Mouse (Mus musculus): ENCODE measurements around the gene Trappc4. TPM values are rescaled to one million over a fixed set of nuclear protein-coding genes. Genes with fewer than 3 reads are reported as not detected.
A peak's percentile ranks its signal among the peaks of the same experiment; 100 is the strongest.
"Not testable (repeated sequence)": the region's sequence is repeated elsewhere in the genome, so short reads cannot be mapped to it uniquely, and the experiment has no call there.

Trappc4 gene
- polyA plus RNA-seq, 1 experiment, result 145 TPM

- Histone ChIP-seq H3K4me1 (ENCODE audit: control insufficient read depth, insufficient read depth, insufficient read length, low read length) (no peaks in the 10 kb centered on the region), H3K4me3 (ENCODE audit: insufficient read depth, low read depth, low read length) (no peak overlapping the region), H3K27ac (replicated peaks; ENCODE audit: low read depth, low read length) (no peak overlapping the region)
Measured at GRCm38 (mm10) chr9:44389273-44389672, 18.1 kb downstream of the Trappc4 start.

- Histone ChIP-seq H3K4me3 (ENCODE audit: insufficient read depth, low read depth, low read length) (no peak overlapping the region), H3K27ac (replicated peaks; ENCODE audit: low read depth, low read length) (no peak overlapping the region)
Measured at GRCm38 (mm10) chr9:44387221-44387620, 20.2 kb downstream of the Trappc4 start.

GRCm38 (mm10) chr9:44384596-44384995, 22.8 kb downstream of the Trappc4 start:
- Histone ChIP-seq H3K4me3 (ENCODE audit: insufficient read depth, low read depth, low read length) (no peak overlapping the region), H3K4me1 (ENCODE audit: control insufficient read depth, insufficient read depth, insufficient read length, low read length) (peaks cover 6% of the 10 kb centered on the region; the same call in 1 of the 2 replicates), H3K27ac (replicated peaks; ENCODE audit: low read depth, low read length) (no peak overlapping the region)

More at GRCm38 (mm10) chr9:44387221-44387620, 20.2 kb downstream of the Trappc4 start:
- no peaks in the 10 kb centered on the region for H3K4me1 ChIP-seq (ENCODE audit: control insufficient read depth, insufficient read depth, insufficient read length, low read length)

- peak overlapping the region; percentile 77 for H3K27ac ChIP-seq (replicated peaks; ENCODE audit: low read depth, low read length)
- peak overlapping the region; percentile 79 for H3K4me3 ChIP-seq (ENCODE audit: insufficient read depth, low read depth, low read length)
- peaks cover 6% of the 10 kb centered on the region; the same call in 1 of the 2 replicates for H3K4me1 ChIP-seq (ENCODE audit: control insufficient read depth, insufficient read depth, insufficient read length, low read length)
Measured at GRCm38 (mm10) chr9:44379862-44380261, 27.5 kb downstream of the Trappc4 start.

GRCm38 (mm10) chr9:44379054-44379834, 28.2 kb downstream of the Trappc4 start, which contains the start of gene Hyou1:
TSS of gene Hyou1 (plus strand) at chr9:44379490.
- peaks cover 6% of the 10 kb centered on the region; the same call in 1 of the 2 replicates for H3K4me1 ChIP-seq (ENCODE audit: control insufficient read depth, insufficient read depth, insufficient read length, low read length)
- peak within 1 kb of the TSS; percentile 86 for H3K4me3 ChIP-seq (ENCODE audit: insufficient read depth, low read depth, low read length)
- H3K27ac ChIP-seq (replicated peaks; ENCODE audit: low read depth, low read length), result peak within 1 kb of the TSS; percentile 77

- no peak overlapping the region for H3K27ac ChIP-seq (replicated peaks; ENCODE audit: low read depth, low read length)
- 0 out of 2 replicates have a peak overlapping the region, but pooled peaks have one; percentile 86 for H3K4me3 ChIP-seq (ENCODE audit: insufficient read depth, low read depth, low read length)
Measured at GRCm38 (mm10) chr9:44378153-44378730, 29.2 kb downstream of the Trappc4 start.

GRCm38 (mm10) chr9:44377335-44377734, 30.1 kb downstream of the Trappc4 start:
- H3K4me3 ChIP-seq (ENCODE audit: insufficient read depth, low read depth, low read length); H3K4me1 ChIP-seq (ENCODE audit: control insufficient read depth, insufficient read depth, insufficient read length, low read length); H3K27ac ChIP-seq (replicated peaks; ENCODE audit: low read depth, low read length): not testable (repeated sequence)

More at GRCm38 (mm10) chr9:44378153-44378730, 29.2 kb downstream of the Trappc4 start:
- peaks cover 6% of the 10 kb centered on the region; the same call in 1 of the 2 replicates for H3K4me1 ChIP-seq (ENCODE audit: control insufficient read depth, insufficient read depth, insufficient read length, low read length)

GRCm38 (mm10) chr9:44376141-44376540, 31.3 kb downstream of the Trappc4 start:
- H3K4me1 ChIP-seq (ENCODE audit: control insufficient read depth, insufficient read depth, insufficient read length, low read length), result peaks cover 6% of the 10 kb centered on the region; the same call in 1 of the 2 replicates
- H3K27ac ChIP-seq (replicated peaks; ENCODE audit: low read depth, low read length), result no peak overlapping the region
- no peak overlapping the region for H3K4me3 ChIP-seq (ENCODE audit: insufficient read depth, low read depth, low read length)

- Histone ChIP-seq H3K4me1 (ENCODE audit: control insufficient read depth, insufficient read depth, insufficient read length, low read length) (no peaks in the 10 kb centered on the region), H3K27ac (replicated peaks; ENCODE audit: low read depth, low read length) (no peak overlapping the region), H3K4me3 (ENCODE audit: insufficient read depth, low read depth, low read length) (no peak overlapping the region)
Measured at GRCm38 (mm10) chr9:44373386-44373785, 34.0 kb downstream of the Trappc4 start.

- H3K4me3 ChIP-seq (ENCODE audit: insufficient read depth, low read depth, low read length), result no peak overlapping the region
- no peak overlapping the region for H3K27ac ChIP-seq (replicated peaks; ENCODE audit: low read depth, low read length)
- peaks cover 2% of the 10 kb centered on the region; the same call in 1 of the 2 replicates for H3K4me1 ChIP-seq (ENCODE audit: control insufficient read depth, insufficient read depth, insufficient read length, low read length)
Measured at GRCm38 (mm10) chr9:44364480-44364879, 42.9 kb downstream of the Trappc4 start.

GRCm38 (mm10) chr9:44361931-44362330, 45.5 kb downstream of the Trappc4 start:
- not testable (repeated sequence) for H3K4me1 ChIP-seq (ENCODE audit: control insufficient read depth, insufficient read depth, insufficient read length, low read length)
- peak overlapping the region; percentile 79 for H3K4me3 ChIP-seq (ENCODE audit: insufficient read depth, low read depth, low read length)

GRCm38 (mm10) chr9:44361190-44361917, 46.0 kb downstream of the Trappc4 start, which contains the start of gene Vps11:
TSS of gene Vps11 (minus strand) at chr9:44361670.
- peak within 1 kb of the TSS; percentile 79 for H3K4me3 ChIP-seq (ENCODE audit: insufficient read depth, low read depth, low read length)
- H3K4me1 ChIP-seq (ENCODE audit: control insufficient read depth, insufficient read depth, insufficient read length, low read length), result peaks cover 2% of the 10 kb centered on the region; the same call in 1 of the 2 replicates
- peak within 1 kb of the TSS; percentile 62 for H3K27ac ChIP-seq (replicated peaks; ENCODE audit: low read depth, low read length)

More at GRCm38 (mm10) chr9:44361931-44362330, 45.5 kb downstream of the Trappc4 start:
- H3K27ac ChIP-seq (replicated peaks; ENCODE audit: low read depth, low read length), result peak overlapping the region; percentile 62

GRCm38 (mm10) chr9:44357207-44357606, 50.2 kb downstream of the Trappc4 start:
- Histone ChIP-seq H3K4me1 (ENCODE audit: control insufficient read depth, insufficient read depth, insufficient read length, low read length) (peaks cover 2% of the 10 kb centered on the region; the same call in 1 of the 2 replicates), H3K27ac (replicated peaks; ENCODE audit: low read depth, low read length) (no peak overlapping the region), H3K4me3 (ENCODE audit: insufficient read depth, low read depth, low read length) (no peak overlapping the region)

Measured in brown adipose tissue, adult 24 weeks (tissue).